30 mouse cellular contexts compared by ENCODE assay signal in genomic region chr9:113008106-113008505, GRCm38 (mm10).
"Had no signal": no experiment of that assay in that cellular context is flagged by ENCODE, and none has a peak within 500 bp of the region (broad histone marks: within the 10 kb centered on the region; RNA-seq: fewer than 3 reads in every experiment).

No protein-coding gene starts in this region.

- ATAC-seq: liver, embryonic 12.5 days; liver, postnatal 0 days; lung, postnatal 0 days; midbrain, embryonic 15.5 days; midbrain, embryonic 16.5 days had no signal

- H3K36me3 ChIP-seq: limb, embryonic 10.5 days; limb, embryonic 12.5 days; limb, embryonic 13.5 days; limb, embryonic 15.5 days; liver, embryonic 12.5 days; liver, embryonic 13.5 days; liver, embryonic 15.5 days; lung, embryonic 15.5 days; midbrain, embryonic 10.5 days; midbrain, embryonic 12.5 days; midbrain, embryonic 15.5 days had no signal

- DNase-seq: left cerebral cortex, postnatal 4 days; liver; liver, embryonic 13.5 days; liver, postnatal 0 days; lung, adult 18-20 months; lung, adult 2 months; lung, embryonic 14.5 days; lung, postnatal 10 days; lung, postnatal 14 days; lung, postnatal 36 days; lung, postnatal 4 days; midbrain, embryonic 14.5 days had no signal

- H3K27me3 ChIP-seq: limb, embryonic 12.5 days; limb, embryonic 13.5 days; limb, embryonic 15.5 days; liver, embryonic 12.5 days; liver, embryonic 13.5 days; liver, embryonic 15.5 days; lung, embryonic 15.5 days; megakaryocyte, embryonic 14.5 days; midbrain, embryonic 12.5 days; midbrain, embryonic 15.5 days had no signal

- H3K4me1 ChIP-seq: limb, embryonic 10.5 days; limb, embryonic 12.5 days; limb, embryonic 13.5 days; liver, embryonic 12.5 days; liver, embryonic 13.5 days; liver, embryonic 15.5 days; lung, embryonic 15.5 days; megakaryocyte, embryonic 14.5 days; midbrain, embryonic 10.5 days; midbrain, embryonic 12.5 days; midbrain, embryonic 15.5 days had no signal

- H3K9ac ChIP-seq: limb, embryonic 12.5 days; limb, embryonic 13.5 days; limb, embryonic 15.5 days; liver, embryonic 12.5 days; liver, embryonic 13.5 days; liver, embryonic 14.5 days; liver, embryonic 15.5 days; liver, postnatal 0 days; lung, embryonic 14.5 days; lung, embryonic 15.5 days; midbrain, embryonic 12.5 days; midbrain, embryonic 15.5 days had no signal

- H3K27ac ChIP-seq: left cerebral cortex, adult 2 months; limb, embryonic 10.5 days; limb, embryonic 12.5 days; limb, embryonic 13.5 days; limb, embryonic 15.5 days; liver, embryonic 12.5 days; liver, embryonic 13.5 days; liver, embryonic 14.5 days; liver, embryonic 15.5 days; lung, embryonic 15.5 days; macrophage; midbrain, embryonic 10.5 days; midbrain, embryonic 12.5 days; midbrain, embryonic 15.5 days had no signal

- H3K4me2 ChIP-seq: limb, embryonic 12.5 days; limb, embryonic 13.5 days; limb, embryonic 15.5 days; liver, embryonic 11.5 days; liver, embryonic 12.5 days; liver, embryonic 13.5 days; liver, embryonic 15.5 days; lung, embryonic 14.5 days; lung, embryonic 15.5 days; midbrain, embryonic 12.5 days; midbrain, embryonic 15.5 days had no signal

- H3K4me3 ChIP-seq: left cerebral cortex, adult 2 months; limb, embryonic 10.5 days; limb, embryonic 12.5 days; limb, embryonic 13.5 days; limb, embryonic 15.5 days; liver, embryonic 12.5 days; liver, embryonic 13.5 days; liver, embryonic 15.5 days; lung, embryonic 15.5 days; megakaryocyte, embryonic 14.5 days; midbrain, embryonic 10.5 days; midbrain, embryonic 12.5 days; midbrain, embryonic 15.5 days; myocyte had no signal

- H3K9me3 ChIP-seq: limb, embryonic 10.5 days; limb, embryonic 12.5 days; limb, embryonic 13.5 days; limb, embryonic 15.5 days; liver, embryonic 12.5 days; liver, embryonic 13.5 days; liver, embryonic 15.5 days; lung, embryonic 15.5 days; midbrain, embryonic 10.5 days; midbrain, embryonic 12.5 days; midbrain, embryonic 15.5 days had no signal
